Mouse (Mus musculus) kidney, postnatal 36 days (tissue): ENCODE data around the gene Ythdf1.

Experiments used
- DNase-seq, 2 experiments: peaks; one replicate each; pipeline ENCODE4 v3.0.0; 2021 to 2022; ENCODE audit warnings: mixed read lengths in 2 of 2

Ythdf1 gene

GRCm38 (mm10) chr2:180870006-180870405, 50.7 kb downstream of the Ythdf1 start:
- DNase-seq = no peak

DNA sequence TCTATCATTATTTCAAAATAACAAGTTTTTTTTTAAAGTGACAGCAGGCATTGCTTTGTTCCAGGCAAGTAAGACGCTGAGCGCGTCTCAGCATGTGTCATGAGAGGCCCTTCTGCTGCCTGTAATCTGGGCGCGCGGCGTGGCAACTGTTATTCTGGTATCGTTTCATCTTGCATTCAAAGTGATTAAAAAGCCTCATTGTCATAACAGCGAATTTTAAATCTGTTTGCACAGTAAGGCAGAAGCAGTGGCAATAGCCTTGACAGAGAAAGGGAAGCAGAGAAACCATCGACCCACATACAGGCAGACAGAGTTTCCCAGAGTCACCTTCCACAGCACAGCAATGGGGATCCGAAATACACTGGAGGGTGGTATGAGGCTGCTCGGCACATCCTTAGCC, 59.2 kb downstream of the Ythdf1 start:
- DNase-seq = no peak

- no peak for DNase-seq
Measured at GRCm38 (mm10) chr2:180857121-180857520, 63.6 kb downstream of the Ythdf1 start.

- DNase-seq = no peak
Measured at GRCm38 (mm10) chr2:180855005-180855544, 65.7 kb downstream of the Ythdf1 start.
